Mouse (Mus musculus) kidney, embryonic 16.5 days (tissue): ENCODE results near the gene Dglucy. TPM values are rescaled to one million over a fixed set of nuclear protein-coding genes. Genes with fewer than 3 reads are reported as not detected.
A peak's percentile ranks its signal among the peaks of the same experiment; 100 is the strongest.

Experiments
- ATAC-seq: fragments of 200-750 bp; cut with Nextera tagmentation; 2 replicates; pipeline ENCODE4 v1.8.0; 2017; ENCODE audit warnings: moderate TSS enrichment; ENCODE audit not compliant: low FRiP score, low TSS enrichment
- H3K27ac ChIP-seq: fragments of 300-500 bp; sonication (generic); 2 replicates; pipeline ENCODE4 v1.5.1; 2014; ENCODE audit warnings: low read length
- H3K27me3 ChIP-seq: fragments of 300-500 bp; sonication (generic); 2 replicates; pipeline ENCODE4 v1.6.1; 2014; ENCODE audit warnings: low read length, control low read depth, mixed read lengths; ENCODE audit not compliant: insufficient read depth
- H3K36me3 ChIP-seq: fragments of 300-500 bp; sonication (generic); 2 replicates; pipeline ENCODE4 v1.6.1; 2014; ENCODE audit warnings: low read length, control low read depth, mixed read lengths; ENCODE audit not compliant: insufficient read depth
- H3K4me1 ChIP-seq: fragments of 300-500 bp; sonication (generic); 2 replicates; pipeline ENCODE4 v1.6.1; 2014; ENCODE audit warnings: low read length, control low read depth, mixed read lengths; ENCODE audit not compliant: insufficient read depth
- H3K4me2 ChIP-seq: fragments of 300-500 bp; sonication (generic); replicated peaks from 2 replicates; pipeline ENCODE4 v1.6.1; 2014; ENCODE audit warnings: low read depth, low read length
- H3K4me3 ChIP-seq: fragments of 300-500 bp; sonication (generic); 2 replicates; pipeline ENCODE4 v1.5.1; 2014; ENCODE audit warnings: mild to moderate bottlenecking, low read length
- H3K9ac ChIP-seq: fragments of 300-500 bp; sonication (generic); replicated peaks from 2 replicates; pipeline ENCODE4 v1.6.1; 2014; ENCODE audit warnings: low read length
- H3K9me3 ChIP-seq: fragments of 300-500 bp; sonication (generic); 2 replicates; pipeline ENCODE4 v1.6.1; 2016; ENCODE audit warnings: low read length, control low read depth
- WGBS: fragments of 180-500 bp; shearing (Covaris S2); extraction: QIAGEN DNeasy Blood & Tissue Kit; methylation state at CpG from one replicate; pipeline ENCODE4 v1.1.7; 2014; 5-methylcytosine and 5-hydroxymethylcytosine counted together
- polyA plus RNA-seq: library from polyadenylated mRNA; unstranded; fragments of >200 nt; fragmentation: Nextera tagmentation; extraction: Ambion mirVana; gene quantifications from 2 replicates; pipeline ENCODE4 v1.2.1, GENCODE M21; 2015

Gene Dglucy
- polyA plus RNA-seq, 1 experiment from 2014 or later, result 3.9 TPM

DNA sequence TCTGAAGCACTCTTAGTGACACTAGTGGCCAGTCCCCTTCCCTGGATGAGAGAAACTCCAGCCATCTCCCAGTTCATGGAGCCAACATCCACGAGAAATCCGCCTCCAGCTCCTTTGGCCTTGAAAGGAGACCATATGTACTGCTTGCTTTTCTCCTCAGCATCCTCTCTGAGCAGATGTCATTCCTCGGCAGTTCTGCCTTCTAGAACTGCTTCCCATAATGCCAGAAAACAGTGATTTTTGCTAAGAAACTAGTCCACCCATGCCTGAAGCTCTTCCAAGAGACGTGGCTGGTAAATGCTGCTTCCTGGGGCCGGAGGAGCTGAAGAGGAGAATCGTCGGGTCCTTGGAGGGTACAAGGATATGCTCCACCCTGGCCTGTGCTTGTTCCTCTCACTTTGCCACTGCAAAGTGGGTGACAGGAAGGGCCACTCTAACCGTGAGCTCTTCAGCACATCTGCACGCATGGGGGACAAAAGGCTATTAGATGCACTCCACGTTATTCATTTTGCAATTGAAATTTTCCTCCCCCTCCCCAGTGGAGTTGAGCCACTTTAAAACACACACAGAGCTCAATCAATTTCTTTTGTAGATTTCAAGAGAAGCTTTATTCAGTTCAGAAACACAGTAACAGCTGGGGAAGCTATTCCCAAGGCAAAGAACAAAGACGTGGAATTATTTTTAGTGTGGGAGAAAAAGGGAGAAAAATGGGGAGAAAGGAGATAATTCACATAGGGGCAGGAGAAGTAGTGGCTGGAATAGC lies 16.0 kb upstream of the Dglucy start:
- H3K4me1 ChIP-seq, result no peaks in the 10 kb centered on the region
- no peaks in the 10 kb centered on the region for H3K36me3 ChIP-seq
- H3K9me3 ChIP-seq, result no peaks in the 10 kb centered on the region
- no peak overlapping the region for H3K4me3 ChIP-seq
- H3K27me3 ChIP-seq, result no peaks in the 10 kb centered on the region
- 71% methylated on average over 11 of the region's 11 CpGs for WGBS
- no peak overlapping the region for H3K4me2 ChIP-seq
- no peak overlapping the region for H3K9ac ChIP-seq
- ATAC-seq, result no peak
- H3K27ac ChIP-seq, result no peak overlapping the region

DNA sequence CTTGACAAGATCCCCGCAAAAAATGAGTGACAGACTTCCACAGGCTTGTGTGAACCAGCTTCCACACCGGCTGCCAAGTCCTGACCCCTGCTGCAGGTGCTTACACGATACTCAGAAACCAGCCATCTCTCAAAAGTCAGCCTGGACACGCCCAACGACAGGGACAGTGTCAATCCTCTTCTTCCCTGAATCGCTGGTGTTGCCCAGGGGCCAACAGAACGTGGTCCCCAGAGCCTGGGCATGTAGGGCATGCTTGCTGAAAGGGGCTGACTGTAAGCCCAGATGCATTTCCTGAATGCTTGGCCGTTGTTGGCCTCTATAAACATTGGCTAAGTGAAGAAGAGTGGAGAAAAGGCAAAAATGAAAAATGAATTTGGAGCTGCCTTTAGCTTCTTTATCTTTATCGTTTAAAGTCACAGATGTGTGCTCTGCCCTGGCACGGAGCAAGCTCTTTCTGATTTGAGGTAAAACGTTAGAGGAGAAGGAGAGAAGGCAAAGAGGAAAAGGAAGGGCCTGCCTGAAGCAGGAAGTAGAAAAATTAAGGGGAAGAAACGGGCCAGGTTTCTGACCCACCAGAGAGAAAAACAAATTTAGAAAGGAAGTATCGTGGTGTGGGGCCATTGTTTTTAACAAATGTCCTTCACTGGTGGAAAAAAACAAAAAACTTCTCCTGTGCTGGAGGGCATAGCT lies 14.4 kb upstream of the Dglucy start:
- no peaks in the 10 kb centered on the region for H3K9me3 ChIP-seq

DNA sequence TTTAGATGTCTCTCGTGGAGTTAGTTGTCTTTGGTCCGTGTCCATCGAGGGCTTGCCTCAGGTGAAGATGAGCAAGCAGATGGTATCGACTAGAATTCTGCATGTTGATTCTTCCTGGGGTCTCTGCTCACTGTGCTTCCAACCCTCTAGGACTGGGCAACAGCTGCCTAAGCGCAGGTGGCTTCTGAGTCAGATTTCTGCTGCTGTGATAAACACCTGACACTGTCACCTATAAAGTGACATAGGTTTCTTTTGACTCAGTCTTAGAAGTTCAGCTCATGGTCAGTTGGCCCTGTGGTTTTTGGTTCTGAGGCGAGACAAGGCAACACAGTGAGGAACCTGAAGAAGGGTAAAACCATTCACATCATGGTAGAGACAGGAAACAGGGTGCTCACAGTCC lies 9.0 kb upstream of the Dglucy start:
- no peaks in the 10 kb centered on the region for H3K4me1 ChIP-seq
- no peaks in the 10 kb centered on the region for H3K27me3 ChIP-seq
- H3K4me2 ChIP-seq, result no peak overlapping the region
- H3K9me3 ChIP-seq, result no peaks in the 10 kb centered on the region
- ATAC-seq, result no peak
- H3K27ac ChIP-seq, result no peak overlapping the region
- WGBS, result 95% methylated on average over 6 of the region's 6 CpGs
- no peak overlapping the region for H3K4me3 ChIP-seq
- H3K9ac ChIP-seq, result no peak overlapping the region
- no peaks in the 10 kb centered on the region for H3K36me3 ChIP-seq

More for the DNA sequence above, 14.4 kb upstream of the Dglucy start:
- Histone ChIP-seq H3K27ac (0 out of 2 replicates have a peak overlapping the region, but pooled peaks have one; percentile 21), H3K4me2 (no peak overlapping the region), H3K4me1 (no peaks in the 10 kb centered on the region), H3K36me3 (no peaks in the 10 kb centered on the region), H3K27me3 (no peaks in the 10 kb centered on the region), H3K9ac (no peak overlapping the region), H3K4me3 (no peak overlapping the region)
- no peak for ATAC-seq
- WGBS, result 60% methylated on average over 13 of the region's 13 CpGs

DNA sequence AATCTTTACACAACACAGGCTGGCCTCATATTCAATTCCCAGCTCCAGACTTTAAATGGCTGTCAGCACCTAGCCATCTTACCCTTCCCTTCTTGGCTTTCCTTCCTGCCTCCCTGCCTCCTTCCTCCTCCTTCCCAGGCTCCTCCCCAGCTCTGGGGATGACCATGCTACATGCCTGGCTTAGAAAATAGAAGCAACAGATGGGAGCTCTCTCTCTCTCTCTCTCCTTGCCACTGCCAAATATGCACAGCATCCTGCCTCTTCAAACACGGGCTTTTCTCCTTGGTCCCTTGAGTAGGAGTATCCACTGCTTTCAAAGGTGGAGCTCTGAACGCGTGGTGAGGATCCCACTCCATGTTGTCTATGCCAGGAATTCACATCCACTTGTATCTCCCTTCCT lies 8.1 kb upstream of the Dglucy start:
- Histone ChIP-seq H3K4me2 (no peak overlapping the region), H3K27ac (no peak overlapping the region), H3K4me1 (no peaks in the 10 kb centered on the region), H3K27me3 (no peaks in the 10 kb centered on the region), H3K4me3 (no peak overlapping the region), H3K9me3 (no peaks in the 10 kb centered on the region), H3K9ac (no peak overlapping the region), H3K36me3 (no peaks in the 10 kb centered on the region)
- 74% methylated on average over 3 of the region's 3 CpGs for WGBS
- no peak for ATAC-seq

DNA sequence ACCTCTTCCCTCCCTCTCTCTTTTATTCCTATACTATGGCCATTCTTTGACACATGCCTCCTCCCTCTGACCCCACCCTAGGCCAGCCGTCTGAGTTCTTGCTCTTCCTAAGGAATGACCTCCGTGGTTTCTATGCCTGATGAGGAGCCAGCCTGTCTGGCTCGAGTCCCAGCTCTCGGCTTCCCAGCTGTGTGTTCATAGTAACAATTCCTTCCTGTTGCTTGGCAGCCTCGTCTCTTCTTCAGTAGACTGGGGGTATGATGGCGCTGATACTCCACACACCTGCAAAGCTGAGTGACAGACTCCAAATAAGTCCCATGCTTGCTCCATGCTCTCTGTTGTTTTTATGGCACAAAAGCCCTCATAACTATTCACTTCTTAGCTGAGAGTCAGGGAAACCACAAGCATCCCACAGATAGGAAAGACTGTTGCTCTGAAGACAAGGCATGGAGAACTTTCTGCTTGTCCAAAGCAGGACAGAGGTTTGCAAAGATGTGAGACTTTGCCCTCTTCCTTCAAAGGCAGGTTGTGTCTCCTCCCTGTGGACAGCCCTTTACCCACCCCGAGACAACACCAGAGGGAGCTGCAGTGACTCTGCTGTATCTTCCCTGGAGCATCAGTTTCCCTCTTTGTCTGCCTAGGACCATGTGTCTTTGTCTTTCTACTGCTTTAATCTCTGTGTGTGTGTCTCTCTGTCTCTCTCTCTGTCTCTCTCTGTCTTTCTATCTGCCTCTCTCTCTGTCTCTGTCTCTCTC lies 6.5 kb upstream of the Dglucy start:
- ATAC-seq, result 0 out of 2 replicates have a peak, but pooled peaks have one; percentile 23
- Histone ChIP-seq H3K4me3 (no peak overlapping the region), H3K27ac (no peak overlapping the region), H3K4me2 (no peak overlapping the region), H3K9me3 (no peaks in the 10 kb centered on the region), H3K36me3 (no peaks in the 10 kb centered on the region), H3K27me3 (no peaks in the 10 kb centered on the region), H3K9ac (no peak overlapping the region), H3K4me1 (peaks cover 3% of the 10 kb centered on the region; the same call in 1 of the 2 replicates)
- 46% methylated on average over 7 of the region's 7 CpGs for WGBS

DNA sequence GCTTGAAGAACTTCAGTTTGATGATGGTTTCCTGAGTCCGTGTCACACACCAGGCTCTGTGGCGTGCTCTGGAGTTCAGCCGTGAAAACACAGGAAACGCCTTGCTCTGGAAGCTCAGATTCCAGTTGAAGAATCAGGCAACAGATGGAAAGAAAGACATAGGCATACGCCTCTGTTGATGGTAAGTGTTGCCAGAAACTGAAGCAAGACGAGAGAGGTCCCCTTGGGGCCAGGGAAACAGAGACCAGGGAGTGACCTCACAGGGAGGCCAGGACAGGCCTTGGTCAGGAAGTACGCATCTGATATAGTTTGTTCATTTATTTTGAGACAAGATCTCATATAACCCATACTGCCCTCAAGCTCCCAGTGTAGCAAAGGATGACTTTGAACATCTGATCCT lies 4.1 kb upstream of the Dglucy start:
- Histone ChIP-seq H3K9me3 (no peaks in the 10 kb centered on the region), H3K4me3 (no peak overlapping the region), H3K27me3 (no peaks in the 10 kb centered on the region), H3K9ac (no peak overlapping the region), H3K4me2 (no peak overlapping the region), H3K27ac (no peak overlapping the region), H3K36me3 (no peaks in the 10 kb centered on the region), H3K4me1 (peaks cover 16% of the 10 kb centered on the region)
- no peak for ATAC-seq
- WGBS, result 71% methylated on average over 7 of the region's 7 CpGs

DNA sequence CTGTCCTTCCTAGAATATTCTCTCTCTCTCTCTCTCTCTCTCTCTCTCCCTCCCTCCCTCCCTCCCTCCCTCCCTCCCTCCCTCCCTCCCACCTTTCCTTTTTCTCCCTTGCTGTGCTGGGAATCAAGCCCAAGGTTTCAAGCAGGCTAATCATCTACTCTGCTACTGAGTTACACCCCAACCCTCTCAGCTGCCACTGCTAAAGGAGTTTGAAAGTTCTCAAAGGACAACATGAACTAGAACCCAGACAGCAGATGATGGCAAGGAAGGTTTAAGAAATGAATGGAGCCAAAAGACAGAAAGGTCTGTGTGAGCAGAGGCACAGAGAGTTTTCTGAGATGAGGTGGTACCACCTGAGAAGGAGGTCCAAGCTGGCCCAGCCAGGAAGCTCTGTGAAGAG lies 3.6 kb upstream of the Dglucy start:
- Histone ChIP-seq H3K27me3 (no peaks in the 10 kb centered on the region), H3K36me3 (no peaks in the 10 kb centered on the region), H3K27ac (no peak overlapping the region), H3K4me1 (peaks cover 16% of the 10 kb centered on the region), H3K4me2 (no peak overlapping the region), H3K9ac (no peak overlapping the region), H3K9me3 (no peaks in the 10 kb centered on the region), H3K4me3 (no peak overlapping the region)
- no peak for ATAC-seq

DNA sequence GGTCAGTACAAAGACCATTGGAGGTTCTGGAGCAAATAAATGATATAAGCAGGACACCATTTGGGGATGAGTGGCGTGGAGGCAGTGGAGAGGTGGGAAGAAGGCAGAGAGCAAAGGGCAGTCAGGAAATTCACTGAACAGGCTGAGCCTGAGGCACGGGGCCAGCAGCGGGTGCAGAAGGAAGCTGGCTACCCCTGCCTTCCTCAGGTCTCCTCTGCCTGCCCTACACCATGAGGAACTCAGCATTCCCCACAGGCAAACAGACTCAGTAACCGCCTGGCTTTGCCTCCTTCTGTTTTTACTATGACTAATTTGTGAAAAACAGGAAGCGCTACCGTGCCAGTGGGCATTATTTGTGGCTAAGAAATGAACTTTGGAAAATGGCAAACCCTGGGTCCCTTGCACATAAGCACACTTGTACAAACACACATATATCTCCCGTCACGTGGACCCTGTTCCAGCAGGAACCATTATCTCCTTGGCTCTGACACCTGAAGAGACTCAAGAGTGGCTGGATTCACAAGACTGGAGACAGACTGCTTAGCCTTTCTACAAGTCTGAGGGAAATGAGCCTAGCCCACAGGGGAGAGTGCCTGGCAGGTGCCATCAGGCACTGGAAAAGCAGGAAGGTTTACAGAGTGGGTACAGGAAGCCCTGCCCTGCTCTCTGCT lies 2.8 kb upstream of the Dglucy start:
- no peak overlapping the region for H3K4me2 ChIP-seq
- H3K27ac ChIP-seq, result no peak overlapping the region
- H3K4me1 ChIP-seq, result peaks cover 16% of the 10 kb centered on the region
- no peak for ATAC-seq
- no peaks in the 10 kb centered on the region for H3K9me3 ChIP-seq
- no peak overlapping the region for H3K9ac ChIP-seq
- no peaks in the 10 kb centered on the region for H3K36me3 ChIP-seq
- 70% methylated on average over 8 of the region's 8 CpGs for WGBS
- H3K27me3 ChIP-seq, result no peaks in the 10 kb centered on the region
- H3K4me3 ChIP-seq, result no peak overlapping the region

DNA sequence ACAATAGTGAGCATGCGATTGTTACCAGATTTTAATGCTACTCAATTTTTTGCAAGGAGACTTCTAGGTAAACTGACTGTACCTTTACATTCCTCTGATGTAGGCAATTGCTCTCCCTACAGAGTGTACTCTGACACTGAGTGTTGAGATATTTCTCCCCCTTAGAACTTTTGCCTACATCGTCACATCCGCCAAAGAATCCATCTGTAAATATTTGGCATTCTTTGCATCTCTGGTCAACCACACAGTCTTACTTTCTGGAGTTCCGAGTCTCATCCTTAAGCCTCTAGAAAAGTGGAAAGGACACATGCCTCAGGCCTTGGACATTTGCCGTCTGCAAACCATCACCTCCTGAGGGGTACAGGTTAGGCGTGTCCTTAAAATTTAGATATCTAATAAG lies 1.9 kb upstream of the Dglucy start:
- 91% methylated on average over 6 of the region's 6 CpGs for WGBS
- Histone ChIP-seq H3K4me1 (peaks cover 16% of the 10 kb centered on the region), H3K4me3 (no peak overlapping the region), H3K9me3 (no peaks in the 10 kb centered on the region), H3K9ac (no peak overlapping the region), H3K27ac (no peak overlapping the region), H3K36me3 (no peaks in the 10 kb centered on the region), H3K27me3 (no peaks in the 10 kb centered on the region), H3K4me2 (no peak overlapping the region)
- ATAC-seq, result no peak
